Mouse (Mus musculus): ENCODE results near the gene Cxcl9.
"Not testable (repeated sequence)": the region's sequence is repeated elsewhere in the genome, so short reads cannot be mapped to it uniquely, and the experiment has no call there.

GRCm38 (mm10) chr5:92352716-92353115 is 24.8 kb upstream of the Cxcl9 start:
- TF ChIP-seq CTCF, POLR2A (IDR thresholded peaks at IDR 0.05; ENCODE audit: extremely low read depth, insufficient read depth, low read length): not testable (repeated sequence)

All from cortical plate, adult 2 months (tissue).